Mouse (Mus musculus) spleen, adult 2 months (tissue): ENCODE measurements around the gene Rpain. TPM values are rescaled to one million over a fixed set of nuclear protein-coding genes. Genes with fewer than 3 reads are reported as not detected.

Source experiments
- DNase-seq, 2 experiments: peaks; one replicate each; pipeline versions ENCODE4 v3.0.0 to v3.0.0-alpha.2; 2012 to 2021; ENCODE audit warnings: low spot score in 2 of 2, low read depth in 1 of 2
- H3K27ac ChIP-seq: fragments of 200-500 bp; 2 replicates; pipeline ENCODE4 v1.5.1; 2012; ENCODE audit warnings: low read length, inconsistent platforms; ENCODE audit not compliant: insufficient read depth
- H3K27me3 ChIP-seq: fragments of 200-500 bp; 2 replicates; pipeline ENCODE4 v1.6.1; 2012; ENCODE audit warnings: mild to moderate bottlenecking, moderate library complexity, low read length, inconsistent platforms; ENCODE audit not compliant: control insufficient read depth, insufficient read depth
- H3K36me3 ChIP-seq: fragments of 200-500 bp; 2 replicates; pipeline ENCODE4 v1.6.1; 2012; ENCODE audit warnings: mild to moderate bottlenecking, low read length, inconsistent platforms; ENCODE audit not compliant: control insufficient read depth, insufficient read depth
- H3K4me1 ChIP-seq: fragments of 200-500 bp; 2 replicates; pipeline ENCODE4 v1.6.1; 2011; ENCODE audit warnings: inconsistent platforms; ENCODE audit not compliant: control insufficient read depth, insufficient read depth, insufficient read length
- H3K4me3 ChIP-seq: fragments of 200-500 bp; 2 replicates; pipeline ENCODE4 v1.5.1; 2011; ENCODE audit warnings: mild to moderate bottlenecking, inconsistent platforms; ENCODE audit not compliant: insufficient read depth, insufficient read length; ENCODE audit errors: extremely low read depth
- CTCF ChIP-seq: fragments of 200-500 bp; IDR thresholded peaks from 2 replicates; pipeline ENCODE4 v1.5.1; 2011; ENCODE audit warnings: mild to moderate bottlenecking, inconsistent platforms; ENCODE audit not compliant: insufficient read depth, insufficient read length, insufficient replicate concordance; ENCODE audit errors: extremely low read depth
- POLR2A ChIP-seq: fragments of 200-500 bp; IDR thresholded peaks from 2 replicates; pipeline ENCODE4 v1.6.1; 2011; ENCODE audit warnings: low read depth, low read length, inconsistent platforms
- WGBS: fragments of 180-500 bp; shearing (Covaris S2); methylation state at CpG from one replicate; pipeline ENCODE4 v1.1.7; 2018; 5-methylcytosine and 5-hydroxymethylcytosine counted together
- polyA plus RNA-seq: library from polyadenylated mRNA; depleted of rRNA; stranded (reverse); fragments of >200 nt; gene quantifications from 2 replicates; pipeline ENCODE4 v1.2.3, GENCODE M21; 2012; rRNA removed

Rpain gene
- polyA plus RNA-seq, result 25.4 and 34.8 TPM in 2 replicates

GRCm38 (mm10) chr11:70969821-70970559, at the start of gene Rpain, which contains the start of gene Nup88:
TSS of gene Rpain (plus strand) at chr11:70970213.
TSS of gene Nup88 (minus strand) at chr11:70969973.
- peaks cover 7% of the 10 kb centered on the region for H3K36me3 ChIP-seq
- H3K4me1 ChIP-seq, result peaks cover 2% of the 10 kb centered on the region; the same call in 1 of the 2 replicates
- 0% methylated on average over 43 of the region's 43 CpGs for WGBS
- peak within 1 kb of the TSS; percentile 92 for H3K4me3 ChIP-seq
- DNase-seq, result peak; percentile 91 to 95
- H3K27ac ChIP-seq, result peak within 1 kb of the TSS; percentile 87
- TF ChIP-seq POLR2A (peak; percentile 84), CTCF (no peak)
- H3K27me3 ChIP-seq, result no peaks in the 10 kb centered on the region

GRCm38 (mm10) chr11:70931461-70931860, 38.6 kb upstream of the Rpain start:
- Histone ChIP-seq H3K4me1 (no peaks in the 10 kb centered on the region), H3K27me3 (no peaks in the 10 kb centered on the region), H3K4me3 (no peak overlapping the region), H3K36me3 (peaks cover 24% of the 10 kb centered on the region), H3K27ac (no peak overlapping the region)
- TF ChIP-seq POLR2A, result no peak
- no peak for TF ChIP-seq CTCF
- DNase-seq, result no peak
- WGBS, result 94% methylated on average over 5 of the region's 5 CpGs

DNA sequence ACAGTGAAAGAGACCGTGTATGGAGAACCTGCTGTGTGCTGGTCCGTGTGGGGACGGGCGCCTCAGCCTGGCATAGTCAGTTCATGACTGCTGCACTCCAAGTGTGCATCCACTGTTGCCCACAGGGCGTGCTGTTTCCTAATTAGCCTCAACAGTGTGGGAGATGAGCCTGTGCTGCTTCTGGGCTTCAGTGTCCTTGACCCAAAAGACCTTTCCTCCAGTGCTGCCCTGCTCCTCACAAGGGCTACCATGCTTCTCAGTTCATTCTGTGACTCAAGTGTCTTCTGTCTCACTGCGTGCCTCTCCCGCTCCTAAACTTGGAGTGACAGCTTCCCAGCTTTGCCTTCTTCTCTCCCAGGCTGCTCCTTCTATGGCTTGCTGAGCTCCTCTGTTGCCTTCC, 34.7 kb upstream of the Rpain start:
- WGBS, result 94% methylated on average over 7 of the region's 7 CpGs
- no peak overlapping the region for H3K27ac ChIP-seq

DNA sequence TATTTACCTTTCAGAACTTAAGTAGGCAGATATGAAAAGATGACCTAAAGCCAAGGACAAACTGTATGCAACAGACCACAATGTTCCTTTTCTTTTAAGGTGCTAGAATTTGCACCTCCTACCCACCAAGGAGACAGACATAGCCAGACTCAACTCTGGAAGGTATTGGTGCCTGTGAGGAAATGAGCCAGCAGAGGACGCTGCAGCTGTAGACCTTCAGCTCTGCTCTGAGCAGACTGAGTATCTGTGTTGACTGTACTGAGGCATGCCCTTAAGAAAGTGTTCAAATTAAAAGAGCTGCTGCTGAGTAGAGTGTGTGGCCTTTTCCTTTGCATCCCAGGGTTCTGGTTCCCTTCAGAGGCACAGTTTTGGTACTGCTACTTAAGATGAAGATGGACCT, 27.4 kb upstream of the Rpain start:
- no peak for DNase-seq
- Histone ChIP-seq H3K4me1 (no peaks in the 10 kb centered on the region), H3K27me3 (no peaks in the 10 kb centered on the region), H3K4me3 (no peak overlapping the region), H3K36me3 (peaks cover 54% of the 10 kb centered on the region), H3K27ac (no peak overlapping the region)
- WGBS, result 91% methylated on average over 1 of the region's 1 CpGs
- TF ChIP-seq CTCF (no peak), POLR2A (no peak)

More for the DNA sequence above, 34.7 kb upstream of the Rpain start:
- Histone ChIP-seq H3K36me3 (peaks cover 39% of the 10 kb centered on the region), H3K4me1 (no peaks in the 10 kb centered on the region), H3K4me3 (no peak overlapping the region), H3K27me3 (no peaks in the 10 kb centered on the region)
- no peak for DNase-seq
- TF ChIP-seq CTCF (no peak), POLR2A (no peak)

- no peak for DNase-seq
- peaks cover 54% of the 10 kb centered on the region for H3K36me3 ChIP-seq
- no peak overlapping the region for H3K27ac ChIP-seq
- no peak overlapping the region for H3K4me3 ChIP-seq
- WGBS, result 97% methylated on average over 7 of the region's 7 CpGs
- H3K27me3 ChIP-seq, result no peaks in the 10 kb centered on the region
- no peaks in the 10 kb centered on the region for H3K4me1 ChIP-seq
- TF ChIP-seq CTCF, result no peak
- TF ChIP-seq POLR2A, result no peak
Measured at GRCm38 (mm10) chr11:70943651-70944050, 26.4 kb upstream of the Rpain start.

DNA sequence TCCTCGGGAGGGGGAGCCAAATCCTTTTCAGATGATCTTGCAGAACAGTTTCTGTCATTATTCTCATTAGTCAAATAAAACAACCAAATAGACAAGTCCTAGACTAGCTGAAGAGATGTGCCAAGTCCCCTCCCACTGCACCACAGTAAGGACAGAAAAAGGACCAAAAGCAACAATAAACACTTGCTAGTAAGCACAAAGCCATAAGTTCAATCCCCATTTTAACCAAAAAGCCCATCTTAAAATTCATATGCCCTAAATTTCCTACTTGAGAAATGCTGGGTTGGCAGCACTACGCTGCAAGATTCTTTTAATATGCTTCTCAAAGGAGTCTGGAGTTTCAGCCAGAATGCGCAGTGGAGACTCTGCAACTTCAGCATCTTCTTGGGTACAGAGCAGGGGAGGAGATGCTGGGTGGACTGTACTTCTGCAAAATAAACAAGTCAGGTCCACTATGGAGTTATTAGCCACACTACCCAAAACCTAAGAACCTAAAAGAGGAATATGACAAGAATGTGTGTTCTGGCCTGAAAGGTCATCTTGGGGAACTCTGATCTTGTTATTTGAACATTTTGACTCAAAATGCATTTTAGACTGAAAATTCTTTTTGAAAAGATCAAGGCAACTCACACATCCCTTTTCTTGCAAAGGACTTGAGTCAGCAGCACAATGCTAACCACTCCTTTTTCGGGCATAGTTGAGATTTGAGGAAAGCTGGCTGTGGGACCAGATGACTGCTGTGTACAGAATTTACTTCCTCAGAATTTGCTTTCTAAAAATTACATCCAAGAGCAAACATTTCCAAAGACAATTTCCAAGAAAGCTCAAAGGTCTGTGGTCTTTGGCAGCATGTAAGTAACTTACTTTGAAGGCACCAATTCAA, 24.8 kb upstream of the Rpain start:
- DNase-seq, result no peak
- WGBS, result 88% methylated on average over 4 of the region's 4 CpGs
- Histone ChIP-seq H3K4me1 (no peaks in the 10 kb centered on the region), H3K36me3 (peaks cover 57% of the 10 kb centered on the region), H3K27me3 (no peaks in the 10 kb centered on the region), H3K27ac (no peak overlapping the region), H3K4me3 (no peak overlapping the region)
- TF ChIP-seq CTCF, result no peak
- TF ChIP-seq POLR2A, result no peak

DNA sequence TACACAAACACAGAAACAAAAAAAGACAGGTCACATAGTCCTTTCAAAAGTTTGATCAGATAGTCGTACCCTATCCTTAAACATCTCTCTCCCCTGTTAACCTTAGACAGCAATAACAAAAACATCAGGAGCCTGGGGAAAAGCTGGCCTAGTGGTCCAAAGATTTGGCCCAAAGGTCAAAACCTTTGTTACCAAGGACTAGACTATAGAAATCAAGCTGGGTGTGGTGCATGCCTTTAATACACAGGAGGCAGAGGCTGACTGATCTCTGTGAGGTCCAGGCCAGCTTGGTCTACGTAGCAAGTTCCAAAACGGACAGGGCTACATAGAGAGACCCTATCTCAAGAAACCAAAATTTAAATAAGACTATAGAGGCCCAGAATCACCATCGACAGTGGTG, 15.3 kb upstream of the Rpain start:
- peaks cover 63% of the 10 kb centered on the region for H3K36me3 ChIP-seq
- no peaks in the 10 kb centered on the region for H3K27me3 ChIP-seq
- WGBS, result 98% methylated on average over 4 of the region's 4 CpGs
- H3K4me3 ChIP-seq, result no peak overlapping the region
- TF ChIP-seq CTCF (no peak), POLR2A (no peak)
- no peaks in the 10 kb centered on the region for H3K4me1 ChIP-seq
- no peak for DNase-seq
- no peak overlapping the region for H3K27ac ChIP-seq
